Mouse (Mus musculus) frontal cortex, adult 2 months (tissue): Measurements from ENCODE around the gene Cib2. TPM values are rescaled to one million over a fixed set of nuclear protein-coding genes. Genes with fewer than 3 reads are reported as not detected.

Experiments used
- DNase-seq, 2 experiments: peaks; one replicate each; pipeline ENCODE4 v3.0.0; 2022; ENCODE audit warnings: low spot score in 1 of 2; ENCODE audit errors: extremely low spot score in 1 of 2
- polyA plus RNA-seq: library from polyadenylated mRNA; depleted of rRNA; stranded (reverse); fragments of >200 nt; gene quantifications from 2 replicates; pipeline ENCODE4 v1.2.3, GENCODE M21; 2012; rRNA removed

The Cib2 gene
- polyA plus RNA-seq, 1 experiment, result 34.6 TPM

DNA sequence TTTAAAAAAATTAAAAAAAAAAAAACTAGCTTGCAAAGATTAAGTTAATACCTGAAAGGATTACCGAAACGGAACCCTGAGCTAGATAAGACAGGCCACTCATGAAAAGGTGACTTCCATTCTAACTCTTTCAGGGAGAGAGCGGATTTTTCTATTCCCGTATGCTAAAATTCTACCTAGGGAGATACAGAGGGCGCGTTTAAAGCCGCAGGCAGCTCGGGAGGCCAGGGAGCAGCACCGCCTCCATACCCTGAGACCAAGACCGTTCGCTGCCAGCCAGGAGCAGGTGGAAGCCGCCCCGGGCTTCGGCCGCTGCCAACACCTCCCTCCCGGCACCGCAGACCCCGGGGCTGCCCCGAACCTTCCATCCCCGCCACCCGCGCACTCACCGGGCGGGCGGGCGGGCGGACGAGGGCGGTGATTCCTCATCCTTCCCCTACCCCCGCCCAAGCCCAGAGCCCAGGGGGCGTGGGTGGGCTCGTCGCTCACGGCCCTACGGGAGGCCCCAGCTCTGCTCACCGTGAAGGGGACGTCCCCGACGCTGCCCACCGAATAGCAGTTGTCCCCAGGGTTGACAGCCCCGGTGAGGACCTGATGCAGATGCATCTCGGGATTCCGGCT is 59.1 kb downstream of the Cib2 start:
- DNase-seq, result peak in 1 of 2 experiments; percentile 33

DNA sequence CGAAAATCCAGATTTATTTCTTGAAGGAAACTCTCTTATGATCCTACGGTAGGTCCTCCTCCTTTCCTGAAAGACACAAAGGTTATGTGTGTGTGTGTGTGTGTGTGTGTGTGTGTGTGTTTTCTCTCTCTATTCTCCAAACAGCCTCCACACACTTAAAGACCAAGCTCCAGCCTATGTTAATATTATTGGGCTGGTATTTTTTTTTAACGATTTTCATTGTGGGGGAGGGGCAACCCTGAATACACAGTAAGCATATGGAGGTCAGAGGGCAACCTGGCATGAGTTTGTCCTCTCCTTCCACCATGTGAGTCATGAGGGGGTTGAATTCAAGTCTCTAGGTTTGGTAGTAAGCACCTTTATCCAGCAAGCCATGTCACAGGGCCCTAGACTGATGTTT is 60.2 kb downstream of the Cib2 start:
- DNase-seq, result no peak

DNA sequence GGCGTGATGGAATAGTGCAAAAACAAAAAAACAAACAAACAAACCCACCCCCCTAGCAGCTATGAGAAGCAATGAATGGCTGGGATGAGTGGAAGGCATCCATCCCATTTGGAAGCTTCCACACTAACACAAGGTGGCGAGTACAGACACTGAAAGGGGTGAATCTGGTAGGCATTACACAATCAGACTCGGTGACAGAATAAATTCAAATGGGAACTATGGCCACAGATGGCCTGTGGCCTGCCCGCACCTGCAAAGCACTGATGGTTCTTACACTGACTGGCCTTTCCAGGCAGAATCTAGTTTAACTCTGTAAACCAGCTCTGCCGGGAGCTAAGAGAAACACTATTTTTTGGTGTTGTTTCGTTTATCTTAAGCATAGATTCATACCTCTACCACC is 60.7 kb downstream of the Cib2 start:
- DNase-seq, result no peak

Other genes with a start within 250 kb of the Cib2 start
- gene Dmxl2, start 58.6 kb downstream of the Cib2 start, polyA plus RNA-seq, result 87.6 and 92.6 TPM in 2 replicates
- gene Sh2d7, start 21.2 kb downstream of the Cib2 start, polyA plus RNA-seq, result 0.06 TPM in 1 of 2 replicates, not detected in the other
- gene Idh3a, start 26.1 kb upstream of the Cib2 start, polyA plus RNA-seq, result 177 and 196 TPM in 2 replicates
- 202 and 203 TPM in 2 replicates for gene Acsbg1, start 101.7 kb upstream of the Cib2 start, polyA plus RNA-seq
- 46.2 and 46.6 TPM in 2 replicates for gene Dnaja4, start 138.7 kb upstream of the Cib2 start, polyA plus RNA-seq
- 63.2 and 66.1 TPM in 2 replicates for gene Wdr61, start 174.3 kb upstream of the Cib2 start, polyA plus RNA-seq
- 10.8 and 16.7 TPM in 2 replicates for gene Crabp1, start 204.5 kb upstream of the Cib2 start, polyA plus RNA-seq